Mouse (Mus musculus) bone marrow macrophage, adult 2 months (primary cell): ENCODE measurements around the gene Racgap1. TPM values are rescaled to one million over a fixed set of nuclear protein-coding genes. Genes with fewer than 3 reads are reported as not detected.

Experiments
- H3K27ac ChIP-seq: 2 replicates; pipeline ENCODE4 v1.5.1; 2012; ENCODE audit warnings: low read depth, low read length; ENCODE audit not compliant: insufficient read depth
- H3K4me1 ChIP-seq: 2 replicates; pipeline ENCODE4 v1.6.1; 2012; ENCODE audit warnings: low read length; ENCODE audit not compliant: control insufficient read depth, insufficient read depth
- H3K4me3 ChIP-seq: 2 replicates; pipeline ENCODE4 v1.5.1; 2012; ENCODE audit warnings: mild to moderate bottlenecking, low read length, moderate library complexity; ENCODE audit not compliant: insufficient read depth
- CTCF ChIP-seq: IDR thresholded peaks from 2 replicates; pipeline ENCODE4 v1.5.1; 2012; ENCODE audit warnings: low read depth, mild to moderate bottlenecking, low read length, moderate library complexity
- POLR2A ChIP-seq: IDR thresholded peaks from 2 replicates; pipeline ENCODE4 v1.6.1; 2012; ENCODE audit warnings: mild to moderate bottlenecking, low read depth, low read length, borderline replicate concordance
- polyA plus RNA-seq: library from polyadenylated mRNA; stranded (reverse); fragments of >200 nt; gene quantifications from 2 replicates; pipeline ENCODE4 v1.2.4, GENCODE M21; 2012; ENCODE audit not compliant: missing spikeins, insufficient read depth, insufficient read length

Racgap1 gene
- polyA plus RNA-seq, 1 experiment, result 56.8 TPM

DNA sequence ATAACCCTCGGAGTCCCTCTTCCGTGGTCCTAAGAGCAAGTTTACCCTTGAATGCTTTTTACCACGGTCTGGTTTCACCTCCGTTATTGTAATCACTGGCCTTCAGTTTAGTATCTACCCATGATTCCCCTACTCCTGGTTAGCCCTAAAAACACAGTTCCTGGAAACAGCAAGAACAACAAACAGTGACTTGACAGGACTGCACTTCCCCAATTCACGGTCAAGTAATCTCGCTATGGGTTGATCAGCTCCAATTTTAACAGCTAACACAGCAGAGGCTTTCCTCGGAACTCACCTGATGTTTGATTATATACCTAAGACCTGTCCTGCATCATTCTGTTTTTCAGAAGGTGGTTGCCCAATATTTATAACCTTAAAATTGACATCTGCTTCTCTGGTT, 16.8 kb downstream of the Racgap1 start:
- TF ChIP-seq CTCF (no peak), POLR2A (no peak)
- H3K4me3 ChIP-seq, result no peak overlapping the region
- peaks cover 3% of the 10 kb centered on the region; the same call in 1 of the 2 replicates for H3K4me1 ChIP-seq
- H3K27ac ChIP-seq, result no peak overlapping the region

GRCm38 (mm10) chr15:99631618-99632017, 19.8 kb downstream of the Racgap1 start:
- H3K27ac ChIP-seq, result no peak overlapping the region
- peaks cover 3% of the 10 kb centered on the region; the same call in 1 of the 2 replicates for H3K4me1 ChIP-seq
- H3K4me3 ChIP-seq, result no peak overlapping the region
- TF ChIP-seq CTCF (no peak), POLR2A (no peak)

GRCm38 (mm10) chr15:99622063-99622462, 29.4 kb downstream of the Racgap1 start:
- no peak overlapping the region for H3K27ac ChIP-seq
- H3K4me1 ChIP-seq, result peaks cover 7% of the 10 kb centered on the region
- H3K4me3 ChIP-seq, result no peak overlapping the region
- TF ChIP-seq CTCF, result no peak
- TF ChIP-seq POLR2A, result no peak

- no peak overlapping the region for H3K4me3 ChIP-seq
- peaks cover 7% of the 10 kb centered on the region for H3K4me1 ChIP-seq
- H3K27ac ChIP-seq, result no peak overlapping the region
- no peak for TF ChIP-seq POLR2A
- TF ChIP-seq CTCF, result no peak
These were observed 31.6 kb downstream of the Racgap1 start for GRCm38 (mm10) chr15:99619821-99620220.

GRCm38 (mm10) chr15:99618595-99618994, 32.9 kb downstream of the Racgap1 start:
- TF ChIP-seq POLR2A, result no peak
- peaks cover 7% of the 10 kb centered on the region for H3K4me1 ChIP-seq
- no peak overlapping the region for H3K27ac ChIP-seq
- H3K4me3 ChIP-seq, result no peak overlapping the region

GRCm38 (mm10) chr15:99615246-99615645, 36.2 kb downstream of the Racgap1 start:
- no peak overlapping the region for H3K4me3 ChIP-seq
- H3K4me1 ChIP-seq, result peaks cover 4% of the 10 kb centered on the region
- no peak overlapping the region for H3K27ac ChIP-seq
- TF ChIP-seq POLR2A, result no peak
- TF ChIP-seq CTCF, result no peak

DNA sequence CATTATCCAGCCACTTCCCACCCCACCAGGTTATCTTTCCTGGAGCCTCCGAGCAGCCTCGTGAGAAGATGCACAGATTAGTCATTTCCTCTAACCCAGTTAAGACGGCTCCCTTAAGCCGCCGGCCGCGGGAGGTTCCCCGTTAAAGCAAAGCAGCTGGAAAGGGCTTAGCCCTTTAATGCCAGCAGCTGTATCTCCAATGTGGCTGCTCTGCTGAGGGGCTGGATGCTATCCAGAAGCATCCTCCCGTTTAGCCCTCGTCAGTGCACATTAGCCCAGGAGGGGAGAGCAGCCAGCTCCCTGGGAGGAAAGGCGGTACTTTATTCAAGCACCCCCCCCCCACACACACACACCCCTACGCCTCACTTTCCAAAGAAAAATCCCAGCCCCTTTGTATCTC, 36.7 kb downstream of the Racgap1 start:
- Histone ChIP-seq H3K27ac (no peak overlapping the region), H3K4me1 (peaks cover 4% of the 10 kb centered on the region), H3K4me3 (no peak overlapping the region)
- TF ChIP-seq CTCF (no peak), POLR2A (no peak)

GRCm38 (mm10) chr15:99614273-99614672, 37.2 kb downstream of the Racgap1 start:
- H3K27ac ChIP-seq, result no peak overlapping the region
- no peak overlapping the region for H3K4me3 ChIP-seq
- peaks cover 4% of the 10 kb centered on the region for H3K4me1 ChIP-seq
- no peak for TF ChIP-seq CTCF
- no peak for TF ChIP-seq POLR2A

DNA sequence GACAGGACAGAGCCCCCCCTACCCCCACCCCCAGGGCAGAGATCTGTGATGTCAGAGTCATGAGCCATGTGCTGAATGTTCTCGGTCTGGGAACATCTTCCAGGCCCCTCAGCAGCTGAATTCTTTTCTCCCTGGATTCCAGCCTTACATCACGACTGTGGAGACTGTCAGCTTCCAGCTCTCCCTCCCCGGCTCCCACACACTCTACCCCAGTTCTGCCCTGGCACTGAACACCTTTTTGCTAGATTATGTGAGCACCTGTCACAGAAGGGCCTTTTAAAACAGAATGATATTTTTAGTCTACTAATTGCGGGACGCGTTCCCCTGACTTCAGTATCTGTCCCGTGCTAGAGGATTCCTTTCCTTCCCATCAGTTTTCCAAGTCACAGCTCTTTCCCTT, 39.9 kb downstream of the Racgap1 start:
- no peak overlapping the region for H3K4me3 ChIP-seq
- no peak overlapping the region for H3K27ac ChIP-seq
- H3K4me1 ChIP-seq, result no peaks in the 10 kb centered on the region
- TF ChIP-seq POLR2A (no peak), CTCF (no peak)

DNA sequence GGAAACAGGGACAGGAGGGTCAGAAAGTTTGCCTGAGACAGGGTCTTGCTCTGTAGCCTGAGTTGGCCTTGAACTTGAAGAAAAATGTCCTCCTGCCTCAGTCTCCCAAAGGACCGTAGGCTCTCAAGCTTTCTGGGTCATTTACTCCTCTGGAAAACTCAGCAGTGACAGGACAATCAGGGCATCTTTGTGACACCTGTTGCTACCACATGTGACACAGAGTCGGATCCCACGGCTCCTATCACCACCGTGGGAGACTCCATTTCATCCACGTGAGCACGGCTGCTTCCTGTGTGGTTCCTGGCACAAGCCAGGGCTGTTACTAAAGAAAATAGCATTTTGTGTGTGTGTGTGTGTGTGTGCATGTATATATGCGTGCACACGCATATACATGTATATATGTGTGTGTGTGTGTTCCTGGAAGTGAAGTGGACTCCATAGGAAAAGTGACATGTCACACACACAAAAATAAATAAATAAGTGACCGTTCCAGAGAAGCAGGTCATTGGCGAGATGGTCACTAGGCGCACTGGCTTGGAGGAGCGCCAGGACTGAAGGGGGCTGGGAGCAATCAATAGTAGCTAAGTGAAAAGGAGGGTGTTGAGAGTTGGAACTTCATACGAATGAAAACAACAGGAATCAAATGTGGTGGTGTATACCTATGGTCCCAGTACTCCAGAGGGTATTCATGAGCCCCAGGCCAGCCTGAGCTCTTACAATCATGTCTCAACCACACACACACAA, 42.9 kb downstream of the Racgap1 start:
- TF ChIP-seq POLR2A, result no peak
- TF ChIP-seq CTCF, result no peak
- Histone ChIP-seq H3K4me1 (no peaks in the 10 kb centered on the region), H3K4me3 (no peak overlapping the region), H3K27ac (no peak overlapping the region)
